Mouse (Mus musculus): ENCODE data around the gene Mansc1. TPM values are rescaled to one million over a fixed set of nuclear protein-coding genes. Genes with fewer than 3 reads are reported as not detected.

Mansc1 gene
- total and polyA plus RNA-seq, 2 experiments from 2014 or later = 2.2 to 3.8 TPM

DNA sequence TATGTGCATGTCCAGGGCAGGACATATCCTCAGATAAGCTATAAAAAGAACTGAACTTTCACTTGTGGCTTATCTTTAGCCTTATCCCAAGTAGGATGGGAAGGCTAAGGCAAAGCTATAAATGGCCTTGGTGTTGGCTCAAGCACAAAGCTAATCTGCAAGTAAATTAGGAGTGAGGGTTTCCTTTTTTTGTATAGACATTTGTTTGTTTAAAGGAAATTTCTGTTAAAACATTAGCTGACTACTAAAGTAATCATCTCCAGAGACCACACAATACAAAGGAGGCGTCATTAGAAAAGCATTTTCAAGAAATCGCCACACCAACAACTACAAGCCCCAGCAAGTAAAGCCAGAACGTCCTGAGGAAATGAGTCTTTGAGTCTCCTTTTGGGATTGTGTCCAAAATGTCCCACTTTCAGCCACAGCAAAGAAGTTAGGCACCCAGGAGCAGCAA, 57.0 kb downstream of the Mansc1 start:
- no peak for TF ChIP-seq CTCF (IDR thresholded peaks at IDR 0.05; ENCODE audit: low read depth)
- 66% methylated on average over 3 of the region's 3 CpGs for whole genome bisulfite sequencing

GRCm38 (mm10) chr6:134567986-134568556, 64.2 kb downstream of the Mansc1 start:
- DNase-seq (ENCODE audit: low spot score) (no peak), ATAC-seq (no peak)
- no peaks in the 10 kb centered on the region for H3K36me3 ChIP-seq (ENCODE audit: insufficient read depth, low read length)
- no peaks in the 10 kb centered on the region for H3K27me3 ChIP-seq (ENCODE audit: insufficient read depth, low read length)
- no peaks in the 10 kb centered on the region for H3K9me3 ChIP-seq (ENCODE audit: low read length)
- TF ChIP-seq CTCF (IDR thresholded peaks at IDR 0.05; ENCODE audit: low read depth) = no peak
- H3K4me1 ChIP-seq (ENCODE audit: insufficient read depth, low read length) = peaks cover 12% of the 10 kb centered on the region; the same call in 1 of the 2 replicates
- no peak overlapping the region for H3K4me2 ChIP-seq (ENCODE audit: low read depth, low read length)
- no peak overlapping the region for H3K4me3 ChIP-seq (ENCODE audit: low read length)
- H3K9ac ChIP-seq (replicated peaks; ENCODE audit: low read length) = no peak overlapping the region
- no peak overlapping the region for H3K27ac ChIP-seq
- WGBS = 70% methylated on average over 5 of the region's 5 CpGs

More for the DNA sequence above, 57.0 kb downstream of the Mansc1 start:
- no peak for ATAC-seq
- no peak overlapping the region for H3K27ac ChIP-seq
- H3K27me3 ChIP-seq (ENCODE audit: insufficient read depth, low read length) = no peaks in the 10 kb centered on the region
- H3K4me3 ChIP-seq (ENCODE audit: low read length) = no peak overlapping the region
- no peak overlapping the region for H3K4me2 ChIP-seq (ENCODE audit: low read depth, low read length)
- H3K4me1 ChIP-seq (ENCODE audit: insufficient read depth, low read length) = no peaks in the 10 kb centered on the region
- DNase-seq (ENCODE audit: low spot score) = no peak
- no peaks in the 10 kb centered on the region for H3K9me3 ChIP-seq (ENCODE audit: low read length)
- no peaks in the 10 kb centered on the region for H3K36me3 ChIP-seq (ENCODE audit: insufficient read depth, low read length)
- no peak overlapping the region for H3K9ac ChIP-seq (replicated peaks; ENCODE audit: low read length)

DNA sequence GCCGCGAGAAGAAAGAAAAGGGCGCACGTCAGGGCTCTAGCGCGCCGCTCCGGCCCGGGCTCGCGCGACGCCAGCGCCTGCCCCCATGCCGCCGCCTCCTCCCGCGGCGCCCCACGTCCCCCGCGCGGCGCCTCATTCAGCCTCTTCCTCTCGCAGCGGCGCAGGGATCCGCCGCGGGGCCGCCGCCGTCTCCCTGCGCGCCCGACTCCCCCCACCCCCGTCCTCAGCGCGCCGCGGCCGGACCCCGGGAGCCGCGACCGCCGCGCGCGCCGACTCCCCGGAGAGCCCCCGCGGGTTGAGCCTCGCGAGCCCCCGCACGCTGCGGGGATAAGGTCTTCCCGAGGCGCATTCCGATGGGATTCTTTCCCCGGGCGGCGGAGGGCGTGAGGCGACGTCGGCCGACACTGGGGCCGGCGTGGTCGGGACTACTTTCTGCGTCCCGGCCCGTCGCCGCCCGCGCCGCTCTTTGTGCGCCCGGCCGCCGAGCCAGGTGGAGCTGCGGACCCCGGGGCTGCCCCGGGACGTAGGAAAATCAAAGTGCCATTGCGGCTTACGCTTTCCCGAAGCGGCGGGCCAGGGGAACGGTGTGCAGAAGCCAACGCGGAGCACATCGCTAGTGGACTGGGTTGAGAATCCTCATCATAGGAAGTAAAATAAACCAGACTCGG, 65.3 kb downstream of the Mansc1 start, which contains the start of gene Lrp6:
Gene Lrp6, minus strand, starts transcription at position 148 of the 668 bp plus-strand sequence.
- Histone ChIP-seq H3K27ac (peak within 1 kb of the TSS; percentile 100), H3K4me2 (ENCODE audit: low read depth, low read length) (peak within 1 kb of the TSS; percentile 65), H3K36me3 (ENCODE audit: insufficient read depth, low read length) (no peaks in the 10 kb centered on the region), H3K4me3 (ENCODE audit: low read length) (peak within 1 kb of the TSS; percentile 83), H3K27me3 (ENCODE audit: insufficient read depth, low read length) (no peaks in the 10 kb centered on the region), H3K4me1 (ENCODE audit: insufficient read depth, low read length) (peaks cover 12% of the 10 kb centered on the region; the same call in 1 of the 2 replicates), H3K9me3 (ENCODE audit: low read length) (no peaks in the 10 kb centered on the region), H3K9ac (replicated peaks; ENCODE audit: low read length) (peak within 1 kb of the TSS; percentile 94)
- ATAC-seq (peak; percentile 95), DNase-seq (ENCODE audit: low spot score) (peak; percentile 94)
- TF ChIP-seq CTCF (IDR thresholded peaks at IDR 0.05; ENCODE audit: low read depth) = no peak
- under 1% methylated on average over 82 of the region's 99 CpGs for WGBS

- under 1% methylated on average over 33 of the region's 64 CpGs for WGBS
Measured at GRCm38 (mm10) chr6:134566248-134566817, 66.0 kb downstream of the Mansc1 start.

DNA sequence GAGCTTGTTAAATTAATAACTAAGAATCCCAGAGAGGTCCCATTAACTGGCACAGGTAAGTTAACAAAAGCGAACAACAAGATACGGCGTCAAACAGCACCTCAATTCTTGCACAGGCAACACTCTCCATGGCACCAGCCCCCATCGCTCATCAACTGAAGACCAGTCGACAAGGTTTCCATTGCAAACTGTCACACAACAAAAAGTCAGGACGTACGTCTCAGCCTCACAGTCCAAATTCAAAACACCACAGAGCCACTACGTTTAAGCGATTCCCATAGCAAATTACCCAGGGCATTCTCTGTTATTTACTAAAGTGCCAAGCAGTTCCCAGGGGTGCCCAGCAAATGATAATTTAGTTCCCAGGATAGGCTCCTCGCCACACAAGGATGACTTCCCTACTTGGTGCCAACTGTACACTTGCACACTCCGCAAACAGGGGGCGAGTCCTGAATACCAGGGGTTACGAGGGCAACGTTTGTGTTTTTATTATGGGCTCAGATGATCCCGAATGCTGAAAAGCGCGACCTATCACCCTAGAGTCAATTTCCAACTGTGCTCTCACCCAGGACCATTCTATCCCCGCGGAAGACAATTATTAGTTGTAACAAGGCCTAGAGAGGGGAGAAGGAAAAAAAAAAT, 66.6 kb downstream of the Mansc1 start:
- Histone ChIP-seq H3K27me3 (ENCODE audit: insufficient read depth, low read length) (no peaks in the 10 kb centered on the region), H3K4me2 (ENCODE audit: low read depth, low read length) (peak overlapping the region; percentile 65), H3K9ac (replicated peaks; ENCODE audit: low read length) (peak overlapping the region; percentile 94), H3K9me3 (ENCODE audit: low read length) (no peaks in the 10 kb centered on the region), H3K4me3 (ENCODE audit: low read length) (peak overlapping the region; percentile 83), H3K36me3 (ENCODE audit: insufficient read depth, low read length) (no peaks in the 10 kb centered on the region), H3K4me1 (ENCODE audit: insufficient read depth, low read length) (peaks cover 12% of the 10 kb centered on the region; the same call in 1 of the 2 replicates), H3K27ac (peak overlapping the region; percentile 100)
- 0 out of 2 replicates have a peak, but pooled peaks have one; percentile 1 for TF ChIP-seq CTCF (IDR thresholded peaks at IDR 0.05; ENCODE audit: low read depth)
- ATAC-seq (no peak), DNase-seq (ENCODE audit: low spot score) (peak; percentile 34)
- 2% methylated on average over 19 of the region's 19 CpGs for WGBS

More at GRCm38 (mm10) chr6:134566248-134566817, 66.0 kb downstream of the Mansc1 start:
- H3K9ac ChIP-seq (replicated peaks; ENCODE audit: low read length) = peak overlapping the region; percentile 94
- H3K9me3 ChIP-seq (ENCODE audit: low read length) = no peaks in the 10 kb centered on the region
- TF ChIP-seq CTCF (IDR thresholded peaks at IDR 0.05; ENCODE audit: low read depth) = no peak
- no peaks in the 10 kb centered on the region for H3K27me3 ChIP-seq (ENCODE audit: insufficient read depth, low read length)
- H3K4me3 ChIP-seq (ENCODE audit: low read length) = peak overlapping the region; percentile 83
- ATAC-seq (no peak; the same call in none of the 2 replicates), DNase-seq (ENCODE audit: low spot score) (peak; percentile 38)
- peak overlapping the region; percentile 65 for H3K4me2 ChIP-seq (ENCODE audit: low read depth, low read length)
- H3K36me3 ChIP-seq (ENCODE audit: insufficient read depth, low read length) = no peaks in the 10 kb centered on the region
- H3K4me1 ChIP-seq (ENCODE audit: insufficient read depth, low read length) = peaks cover 12% of the 10 kb centered on the region; the same call in 1 of the 2 replicates
- peak overlapping the region; percentile 100 for H3K27ac ChIP-seq

DNA sequence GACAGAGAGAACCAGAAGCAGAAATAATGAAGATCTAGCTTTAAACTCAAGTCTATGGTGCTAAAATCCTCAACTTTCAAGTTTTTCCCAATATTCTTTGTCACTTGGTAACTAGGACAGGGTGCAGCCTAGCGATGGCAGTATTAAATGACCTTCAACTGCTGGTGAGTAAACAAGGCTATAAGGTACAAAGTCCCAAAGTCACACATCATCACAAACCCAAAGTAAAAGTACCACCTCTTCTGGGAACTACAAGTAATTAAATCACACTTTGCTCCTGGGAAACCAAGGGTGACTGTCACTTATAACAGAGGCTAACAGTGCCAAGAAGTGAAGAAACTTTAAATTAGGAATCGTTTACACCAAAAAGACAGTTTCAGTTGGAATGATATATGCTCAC, 67.7 kb downstream of the Mansc1 start:
- H3K36me3 ChIP-seq (ENCODE audit: insufficient read depth, low read length) = no peaks in the 10 kb centered on the region
- ATAC-seq = no peak
- H3K9me3 ChIP-seq (ENCODE audit: low read length) = no peaks in the 10 kb centered on the region
- H3K4me3 ChIP-seq (ENCODE audit: low read length) = peak overlapping the region; percentile 83; the same call in 1 of the 2 replicates
- DNase-seq (ENCODE audit: low spot score) = no peak
- no peak overlapping the region for H3K27ac ChIP-seq
- H3K4me1 ChIP-seq (ENCODE audit: insufficient read depth, low read length) = peaks cover 12% of the 10 kb centered on the region; the same call in 1 of the 2 replicates
- H3K27me3 ChIP-seq (ENCODE audit: insufficient read depth, low read length) = no peaks in the 10 kb centered on the region
- no peak overlapping the region for H3K9ac ChIP-seq (replicated peaks; ENCODE audit: low read length)
- 63% methylated on average over 2 of the region's 2 CpGs for WGBS
- H3K4me2 ChIP-seq (ENCODE audit: low read depth, low read length) = peak overlapping the region; percentile 65
- no peak for TF ChIP-seq CTCF (IDR thresholded peaks at IDR 0.05; ENCODE audit: low read depth)

Measured in hindbrain, postnatal 0 days (tissue).